Mouse (Mus musculus): Measurements from ENCODE around the gene Ncoa1. TPM values are rescaled to one million over a fixed set of nuclear protein-coding genes. Genes with fewer than 3 reads are reported as not detected.

The Ncoa1 gene
- 18.0 and 21.9 TPM in 2 replicates for polyA plus RNA-seq (2011; ENCODE audit: insufficient read depth, insufficient read length, low read depth, missing spikeins)

DNA sequence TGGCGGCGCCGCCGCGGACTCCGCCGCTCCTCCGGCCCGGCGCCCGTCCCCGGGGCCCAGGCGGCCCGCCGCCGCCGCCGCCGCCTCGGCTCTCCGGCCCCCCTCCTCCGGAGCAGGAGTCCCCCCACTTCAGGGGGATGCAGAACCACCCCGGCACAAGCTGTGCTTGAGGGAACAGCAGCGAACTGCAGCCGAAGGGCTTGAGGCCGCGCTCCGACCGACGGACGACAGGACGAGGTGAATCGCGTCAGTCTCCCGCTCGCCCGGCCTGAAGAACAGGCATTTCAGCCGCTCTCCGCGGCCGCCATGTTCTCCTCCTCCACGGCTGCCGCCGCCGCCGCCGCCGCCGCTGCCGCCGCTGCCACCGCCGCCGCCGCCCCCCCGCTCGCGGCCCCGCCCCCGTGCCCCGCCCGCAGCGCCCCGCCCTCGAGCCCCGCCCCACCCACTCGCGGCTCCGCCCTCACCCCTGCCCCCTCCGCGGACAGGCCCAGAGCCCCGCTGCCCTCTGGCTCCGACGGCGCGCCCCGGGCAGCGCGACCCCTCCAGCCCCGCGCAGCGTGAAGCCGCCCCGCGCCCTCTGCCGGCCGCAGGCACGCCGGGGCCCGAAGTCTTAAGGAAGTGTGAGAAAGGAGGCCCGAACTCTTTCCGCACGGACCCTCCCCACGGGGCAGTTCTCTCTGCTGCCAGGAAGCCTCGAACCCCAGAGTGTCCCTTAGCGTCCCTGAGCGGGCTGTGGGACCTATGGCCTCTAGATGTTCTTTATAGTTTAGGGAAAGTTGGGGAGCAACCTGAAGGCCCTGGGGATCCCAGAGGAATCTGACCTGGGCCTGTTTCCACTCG is at the start of gene Ncoa1:
Gene Ncoa1 (minus strand): TSS at position 351 of the 840 bp plus-strand sequence.
- no peaks in the 10 kb centered on the region for H3K4me1 ChIP-seq (ENCODE audit: control insufficient read depth, insufficient read depth, low read length)
- peaks cover 2% of the 10 kb centered on the region; the same call in 1 of the 2 replicates for H3K27me3 ChIP-seq (ENCODE audit: control insufficient read depth, insufficient read depth, low read length, poor library complexity, severe bottlenecking)
- peak within 1 kb of the TSS; percentile 81 for H3K9ac ChIP-seq (ENCODE audit: low read depth, poor library complexity, severe bottlenecking)
- peak within 1 kb of the TSS; percentile 85 for H3K4me3 ChIP-seq (ENCODE audit: low read depth, low read length)
- no peaks in the 10 kb centered on the region for H3K9me3 ChIP-seq (replicated peaks; ENCODE audit: control insufficient read depth, insufficient read depth, low read length, poor library complexity, severe bottlenecking)
- no peak within 1 kb of the TSS for H3K27ac ChIP-seq (ENCODE audit: insufficient read depth, low read length)
- TF ChIP-seq EP300 (IDR thresholded peaks at IDR 0.05; ENCODE audit: insufficient read depth, low read depth, low read length): no peak
- TF ChIP-seq CTCF (IDR thresholded peaks at IDR 0.05; ENCODE audit: low read depth, low read length): peak; percentile 16
- no peak for TF ChIP-seq POLR2A (IDR thresholded peaks at IDR 0.05; ENCODE audit: insufficient read depth, low read length)
- H3K36me3 ChIP-seq (ENCODE audit: control insufficient read depth, insufficient read depth, low read length, poor library complexity, severe bottlenecking): no peaks in the 10 kb centered on the region

DNA sequence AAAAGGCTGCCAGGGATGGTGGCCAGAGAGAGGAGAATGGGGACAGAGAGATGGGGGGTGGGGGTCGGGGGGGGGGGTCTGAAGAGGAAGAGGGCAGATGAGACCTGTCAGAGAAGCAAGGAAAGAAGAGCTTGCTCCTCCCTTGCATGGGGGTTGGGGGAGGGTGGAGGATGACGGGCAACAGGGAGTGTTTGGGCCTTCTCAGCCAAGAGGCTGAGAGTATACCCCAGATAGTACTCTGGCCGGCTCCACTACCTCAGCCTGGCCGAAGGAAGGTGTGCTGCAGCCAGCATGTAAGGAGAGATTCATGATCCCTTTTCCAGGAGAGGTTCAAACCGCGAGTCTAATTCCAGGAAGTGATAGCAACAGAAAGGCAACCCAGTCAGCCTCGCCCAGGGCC is 47.6 kb upstream of the Ncoa1 start:
- Histone ChIP-seq H3K27me3 (ENCODE audit: control insufficient read depth, insufficient read depth, low read length, poor library complexity, severe bottlenecking) (no peaks in the 10 kb centered on the region; the same call in 1 of the 2 replicates), H3K4me3 (ENCODE audit: low read depth, low read length) (0 out of 2 replicates have a peak overlapping the region, but pooled peaks have one; percentile 4), H3K36me3 (ENCODE audit: control insufficient read depth, insufficient read depth, low read length, poor library complexity, severe bottlenecking) (no peaks in the 10 kb centered on the region), H3K4me1 (ENCODE audit: control insufficient read depth, insufficient read depth, low read length) (no peaks in the 10 kb centered on the region), H3K9me3 (replicated peaks; ENCODE audit: control insufficient read depth, insufficient read depth, low read length, poor library complexity, severe bottlenecking) (no peaks in the 10 kb centered on the region), H3K9ac (ENCODE audit: low read depth, poor library complexity, severe bottlenecking) (no peak overlapping the region; the same call in 1 of the 2 replicates), H3K27ac (ENCODE audit: insufficient read depth, low read length) (no peak overlapping the region)
- no peak for TF ChIP-seq EP300 (IDR thresholded peaks at IDR 0.05; ENCODE audit: insufficient read depth, low read depth, low read length)
- no peak for TF ChIP-seq POLR2A (IDR thresholded peaks at IDR 0.05; ENCODE audit: insufficient read depth, low read length)
- no peak for TF ChIP-seq CTCF (IDR thresholded peaks at IDR 0.05; ENCODE audit: low read depth, low read length)

DNA sequence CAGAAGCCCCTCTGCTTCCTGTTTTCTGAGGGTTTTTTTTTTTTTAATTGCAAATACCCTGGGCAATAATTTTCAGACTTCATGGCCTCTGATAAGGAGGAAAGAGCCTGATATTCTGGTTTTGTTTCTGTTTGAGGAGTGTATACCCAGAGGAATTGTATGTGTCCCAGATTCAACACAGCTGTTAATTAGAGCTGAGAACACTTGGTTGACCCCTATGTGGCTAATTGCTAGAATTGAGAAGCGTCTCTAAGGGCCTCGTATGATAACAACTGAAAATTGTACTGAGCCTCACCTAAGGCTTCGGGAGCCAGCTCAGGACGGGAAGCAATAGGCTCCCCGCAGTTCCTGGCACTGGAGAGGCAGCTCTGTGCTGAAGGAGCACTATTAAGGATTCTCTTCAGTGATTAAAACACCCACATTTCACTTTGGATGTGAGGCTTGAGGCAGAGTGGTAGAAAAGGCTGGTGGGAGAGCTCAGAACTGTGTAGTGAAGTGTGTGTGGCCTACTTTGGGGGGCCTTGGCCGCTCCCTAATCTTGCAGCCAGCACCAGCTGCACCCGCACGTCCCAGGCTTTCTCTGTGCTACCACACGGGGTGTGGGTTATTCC is 46.8 kb upstream of the Ncoa1 start:
- Histone ChIP-seq H3K27me3 (ENCODE audit: control insufficient read depth, insufficient read depth, low read length, poor library complexity, severe bottlenecking) (no peaks in the 10 kb centered on the region; the same call in 1 of the 2 replicates), H3K9me3 (replicated peaks; ENCODE audit: control insufficient read depth, insufficient read depth, low read length, poor library complexity, severe bottlenecking) (no peaks in the 10 kb centered on the region), H3K4me1 (ENCODE audit: control insufficient read depth, insufficient read depth, low read length) (no peaks in the 10 kb centered on the region), H3K9ac (ENCODE audit: low read depth, poor library complexity, severe bottlenecking) (no peak overlapping the region), H3K27ac (ENCODE audit: insufficient read depth, low read length) (no peak overlapping the region), H3K4me3 (ENCODE audit: low read depth, low read length) (no peak overlapping the region), H3K36me3 (ENCODE audit: control insufficient read depth, insufficient read depth, low read length, poor library complexity, severe bottlenecking) (no peaks in the 10 kb centered on the region)
- TF ChIP-seq POLR2A (IDR thresholded peaks at IDR 0.05; ENCODE audit: insufficient read depth, low read length) (no peak), CTCF (IDR thresholded peaks at IDR 0.05; ENCODE audit: low read depth, low read length) (no peak), EP300 (IDR thresholded peaks at IDR 0.05; ENCODE audit: insufficient read depth, low read depth, low read length) (no peak)

DNA sequence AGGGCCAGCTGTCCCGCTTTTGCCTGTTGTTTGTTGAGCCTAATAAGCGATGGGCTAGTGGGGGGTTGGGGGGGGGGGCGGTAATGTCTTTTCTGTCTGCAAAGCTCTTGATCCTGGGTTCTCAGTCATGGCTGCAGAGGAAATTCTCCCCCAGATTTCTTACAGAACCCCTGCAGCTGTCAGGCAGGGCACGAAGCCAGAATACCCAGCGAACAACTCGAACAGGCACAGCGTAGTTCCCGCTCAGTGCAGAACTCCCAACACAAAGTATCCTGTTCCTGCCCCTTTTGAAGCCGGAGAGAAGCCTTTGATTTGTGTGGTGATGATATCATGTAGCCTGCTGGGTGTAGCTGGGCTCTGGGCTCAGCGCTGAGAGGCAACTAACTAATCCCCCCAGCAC is 46.2 kb upstream of the Ncoa1 start:
- Histone ChIP-seq H3K36me3 (ENCODE audit: control insufficient read depth, insufficient read depth, low read length, poor library complexity, severe bottlenecking) (no peaks in the 10 kb centered on the region), H3K9ac (ENCODE audit: low read depth, poor library complexity, severe bottlenecking) (no peak overlapping the region), H3K27ac (ENCODE audit: insufficient read depth, low read length) (no peak overlapping the region), H3K4me1 (ENCODE audit: control insufficient read depth, insufficient read depth, low read length) (no peaks in the 10 kb centered on the region), H3K27me3 (ENCODE audit: control insufficient read depth, insufficient read depth, low read length, poor library complexity, severe bottlenecking) (no peaks in the 10 kb centered on the region; the same call in 1 of the 2 replicates), H3K9me3 (replicated peaks; ENCODE audit: control insufficient read depth, insufficient read depth, low read length, poor library complexity, severe bottlenecking) (no peaks in the 10 kb centered on the region), H3K4me3 (ENCODE audit: low read depth, low read length) (no peak overlapping the region)
- TF ChIP-seq POLR2A (IDR thresholded peaks at IDR 0.05; ENCODE audit: insufficient read depth, low read length) (no peak), CTCF (IDR thresholded peaks at IDR 0.05; ENCODE audit: low read depth, low read length) (no peak), EP300 (IDR thresholded peaks at IDR 0.05; ENCODE audit: insufficient read depth, low read depth, low read length) (no peak)

DNA sequence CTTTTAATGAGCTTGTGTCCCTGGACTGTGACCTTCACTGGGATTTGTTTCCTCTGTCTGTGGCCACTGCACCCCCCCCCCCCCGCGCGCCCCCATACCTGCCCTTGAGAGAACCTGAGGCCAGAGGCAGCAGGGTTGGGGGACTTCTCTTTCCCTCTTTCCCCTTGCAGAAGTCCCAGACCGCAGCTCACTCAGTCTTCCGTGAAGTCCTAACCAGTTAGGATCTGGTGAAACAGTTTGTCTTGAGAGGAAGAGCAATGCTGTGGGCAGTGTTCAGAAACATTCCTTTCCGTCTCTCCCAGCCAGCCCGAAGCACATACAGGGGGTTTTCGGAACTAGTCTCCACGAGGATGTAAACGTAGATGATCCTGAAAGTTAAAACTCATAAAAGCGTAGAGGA is 42.0 kb upstream of the Ncoa1 start:
- no peak overlapping the region for H3K9ac ChIP-seq (ENCODE audit: low read depth, poor library complexity, severe bottlenecking)
- no peaks in the 10 kb centered on the region for H3K9me3 ChIP-seq (replicated peaks; ENCODE audit: control insufficient read depth, insufficient read depth, low read length, poor library complexity, severe bottlenecking)
- TF ChIP-seq EP300 (IDR thresholded peaks at IDR 0.05; ENCODE audit: insufficient read depth, low read depth, low read length) (no peak), CTCF (IDR thresholded peaks at IDR 0.05; ENCODE audit: low read depth, low read length) (no peak)
- no peaks in the 10 kb centered on the region for H3K27me3 ChIP-seq (ENCODE audit: control insufficient read depth, insufficient read depth, low read length, poor library complexity, severe bottlenecking)
- H3K4me1 ChIP-seq (ENCODE audit: control insufficient read depth, insufficient read depth, low read length): no peaks in the 10 kb centered on the region
- H3K4me3 ChIP-seq (ENCODE audit: low read depth, low read length): no peak overlapping the region
- no peaks in the 10 kb centered on the region for H3K36me3 ChIP-seq (ENCODE audit: control insufficient read depth, insufficient read depth, low read length, poor library complexity, severe bottlenecking)
- no peak overlapping the region for H3K27ac ChIP-seq (ENCODE audit: insufficient read depth, low read length)
